Mouse (Mus musculus) MEL (cell line): ENCODE measurements at regions not wholly inside any gene's neighbourhood (a gene's known extent, or its start where the extent isn't known, plus 50 kb on each side); places are given as distances from the start of the nearest gene placed in this dataset.

Source experiments
- CHD2 ChIP-seq: IDR thresholded peaks from 2 replicates; pipeline ENCODE4 v1.6.1; 2011; ENCODE audit warnings: low read length, improper control_type of control experiment
- MXI1 ChIP-seq: IDR thresholded peaks from 2 replicates; pipeline ENCODE4 v1.6.1; 2011; ENCODE audit warnings: mild to moderate bottlenecking, low read depth, low read length, improper control_type of control experiment
- POLR2AphosphoS2 ChIP-seq: IDR thresholded peaks from 2 replicates; pipeline ENCODE4 v1.6.1; 2011; ENCODE audit warnings: low read length, improper control_type of control experiment
- RAD21 ChIP-seq: IDR thresholded peaks from 2 replicates; pipeline ENCODE4 v1.6.1; 2011; ENCODE audit warnings: mild to moderate bottlenecking, low read depth, low read length, improper control_type of control experiment
- USF2 ChIP-seq, 2 experiments: IDR thresholded peaks; 2 replicates each; pipeline ENCODE4 v1.6.1; 2011 to 2012; ENCODE audit warnings: improper control_type of control experiment in 2 of 2, low read length in 2 of 2, borderline replicate concordance in 1 of 2, inconsistent platforms in 1 of 2, low read depth in 1 of 2, mild to moderate bottlenecking in 1 of 2; ENCODE audit not compliant: insufficient read depth in 1 of 2

DNA sequence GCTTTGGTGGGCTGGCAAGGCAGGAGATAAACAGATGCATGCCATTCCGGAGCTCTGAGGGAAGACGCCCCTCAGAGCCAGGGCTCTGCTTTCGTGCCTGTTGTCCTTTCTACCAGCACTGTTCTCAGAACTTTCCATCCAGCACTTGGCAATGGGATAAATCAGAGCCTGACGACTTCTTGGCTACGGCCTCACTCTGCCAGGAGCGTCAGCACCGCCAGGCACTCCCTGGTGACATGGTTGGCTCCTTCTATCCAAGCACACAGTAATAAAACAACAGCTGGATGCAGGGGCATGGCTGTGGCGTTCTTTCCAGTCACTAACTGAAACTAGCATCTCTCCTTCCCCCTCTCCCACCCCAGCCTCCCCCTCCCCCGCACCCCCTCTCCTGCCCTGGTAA, 215.4 kb downstream of the Ly86 start:
- TF ChIP-seq MXI1 (no peak), CHD2 (no peak), USF2 (IDR thresholded peaks at IDR 0.05; ENCODE audit: borderline replicate concordance in 1 of 2, insufficient read depth in 1 of 2, low read depth in 1 of 2, low read length in 2 of 2) (no peak), POLR2AphosphoS2 (no peak), RAD21 (no peak)
